Mouse (Mus musculus) megakaryocyte-erythroid progenitor cell, adult 5-6 weeks (primary cell): ENCODE results near the gene Acsf2. TPM values are rescaled to one million over a fixed set of nuclear protein-coding genes. Genes with fewer than 3 reads are reported as not detected.

ENCODE experiments used
- total RNA-seq, 2 experiments: library from RNA; stranded (forward) in 1 of 2; stranded (reverse) in 1 of 2; fragments of 200-1000, 215-1000 nt in 1 of 2; fragments of >200 nt in 1 of 2; fragmentation: Nextera tagmentation in 1 of 2; gene quantifications; 2 replicates each; pipeline ENCODE4 v1.2.3; 2014 to 2017

The Acsf2 gene
- total RNA-seq, 2 experiments from 2014 or later = 2.8 to 10.6 TPM

Other genes with a start within 250 kb of the Acsf2 start
- not detected in 2 replicates for gene Abcc3, start 208.9 kb downstream of the Acsf2 start, total RNA-seq (2014; fragmentation: Nextera tagmentation)
- 0.04 TPM in 1 of 2 replicates, not detected in the other for gene Abcc3, start 208.9 kb downstream of the Acsf2 start, total RNA-seq (2017)
- 0.35 and 1.9 TPM in 2 replicates for gene Cacna1g, start 127.7 kb downstream of the Acsf2 start, total RNA-seq (2014; fragmentation: Nextera tagmentation)
- 0.04 and 3.8 TPM in 2 replicates for gene Cacna1g, start 127.7 kb downstream of the Acsf2 start, total RNA-seq (2017)
- not detected in 2 replicates for gene Spata20, start 115.7 kb downstream of the Acsf2 start, total RNA-seq (2014; fragmentation: Nextera tagmentation)
- gene Spata20, start 115.7 kb downstream of the Acsf2 start, total RNA-seq (2017) = not detected in 2 replicates
- gene Epn3, start 101.9 kb downstream of the Acsf2 start, total RNA-seq (2014; fragmentation: Nextera tagmentation) = not detected in 2 replicates
- not detected in 2 replicates for gene Epn3, start 101.9 kb downstream of the Acsf2 start, total RNA-seq (2017)
- gene Mycbpap, start 80.1 kb downstream of the Acsf2 start, total RNA-seq (2014; fragmentation: Nextera tagmentation) = not detected in 2 replicates
- not detected in 2 replicates for gene Mycbpap, start 80.1 kb downstream of the Acsf2 start, total RNA-seq (2017)
- gene Rsad1, start 52.6 kb downstream of the Acsf2 start, total RNA-seq (2014; fragmentation: Nextera tagmentation) = 7.4 and 11.2 TPM in 2 replicates
- 6.8 and 8.6 TPM in 2 replicates for gene Rsad1, start 52.6 kb downstream of the Acsf2 start, total RNA-seq (2017)
- 0.50 and 0.87 TPM in 2 replicates for gene Chad, start 36.8 kb downstream of the Acsf2 start, total RNA-seq (2014; fragmentation: Nextera tagmentation)
- gene Chad, start 36.8 kb downstream of the Acsf2 start, total RNA-seq (2017) = not detected in 2 replicates
- gene Lrrc59, start 27.9 kb upstream of the Acsf2 start, total RNA-seq (2014; fragmentation: Nextera tagmentation) = 97.5 and 104 TPM in 2 replicates
- gene Lrrc59, start 27.9 kb upstream of the Acsf2 start, total RNA-seq (2017) = 141 and 166 TPM in 2 replicates
- 79.7 and 90.4 TPM in 2 replicates for gene Mrpl27, start 51.9 kb upstream of the Acsf2 start, total RNA-seq (2014; fragmentation: Nextera tagmentation)
- 31.7 and 45.3 TPM in 2 replicates for gene Mrpl27, start 51.9 kb upstream of the Acsf2 start, total RNA-seq (2017)
- 22.8 and 22.9 TPM in 2 replicates for gene Eme1, start 52.1 kb upstream of the Acsf2 start, total RNA-seq (2014; fragmentation: Nextera tagmentation)
- gene Eme1, start 52.1 kb upstream of the Acsf2 start, total RNA-seq (2017) = 32.2 and 46.2 TPM in 2 replicates
- 4.8 and 5.2 TPM in 2 replicates for gene Xylt2, start 75.6 kb upstream of the Acsf2 start, total RNA-seq (2014; fragmentation: Nextera tagmentation)
- gene Xylt2, start 75.6 kb upstream of the Acsf2 start, total RNA-seq (2017) = 3.8 and 5.0 TPM in 2 replicates
- gene Gm11541, start 102.6 kb upstream of the Acsf2 start, total RNA-seq (2014; fragmentation: Nextera tagmentation) = not detected in 2 replicates
- gene Gm11541, start 102.6 kb upstream of the Acsf2 start, total RNA-seq (2017) = not detected in 2 replicates
- gene Cdc34b, start 139.9 kb upstream of the Acsf2 start, total RNA-seq (2014; fragmentation: Nextera tagmentation) = not detected in 2 replicates
- 0.53 TPM in 1 of 2 replicates, not detected in the other for gene Cdc34b, start 139.9 kb upstream of the Acsf2 start, total RNA-seq (2017)
- gene Tmem92, start 180.8 kb upstream of the Acsf2 start, total RNA-seq (2014; fragmentation: Nextera tagmentation) = not detected in 2 replicates
- gene Tmem92, start 180.8 kb upstream of the Acsf2 start, total RNA-seq (2017) = not detected in 2 replicates